Mouse (Mus musculus) cerebellum, adult 2 months (tissue): ENCODE measurements around the gene Prlh.

Source experiments
- CTCF ChIP-seq: fragments of 200-500 bp; IDR thresholded peaks from 2 replicates; pipeline ENCODE4 v1.5.1; 2011; ENCODE audit warnings: low read depth, mild to moderate bottlenecking, control low read depth, low read length, moderate library complexity, borderline replicate concordance; ENCODE audit not compliant: insufficient read depth
- POLR2A ChIP-seq: fragments of 200-500 bp; IDR thresholded peaks from 2 replicates; pipeline ENCODE4 v1.6.1; 2011; ENCODE audit warnings: low read length, control low read depth, borderline replicate concordance; ENCODE audit not compliant: insufficient read depth

DNA sequence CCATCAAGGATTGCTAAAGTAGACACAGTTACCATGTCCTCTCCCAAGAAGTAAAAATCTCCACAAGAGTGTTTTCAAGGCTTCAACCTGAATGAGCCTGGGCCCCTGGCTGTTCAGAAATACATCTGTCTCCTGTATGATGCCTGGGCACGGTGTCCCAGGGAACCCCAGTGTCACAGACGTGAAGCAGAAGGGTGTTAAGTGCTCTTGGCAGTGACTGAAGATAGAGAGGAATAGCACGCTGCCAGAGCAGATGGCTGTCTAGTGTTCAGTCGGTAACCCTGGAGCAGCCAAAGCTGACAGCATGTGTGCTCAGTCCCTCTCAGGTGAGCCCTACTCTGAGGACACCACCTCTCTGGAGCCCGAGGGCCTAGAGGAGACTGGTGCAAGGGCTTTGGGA is 19.9 kb upstream of the Prlh start:
- TF ChIP-seq CTCF = no peak
- TF ChIP-seq POLR2A = no peak
